Mouse (Mus musculus): ENCODE data around the gene Sys1.

- no peak for TF ChIP-seq GATA1 (IDR thresholded peaks at IDR 0.05; ENCODE audit: low read length)
- no peak for TF ChIP-seq TAL1 (IDR thresholded peaks at IDR 0.05; ENCODE audit: low read length)
Measured at GRCm38 (mm10) chr2:164432541-164433191, 24.1 kb upstream of the Sys1 start.
